ENCODE assay signal across 29 mouse cellular contexts in the genomic region with DNA sequence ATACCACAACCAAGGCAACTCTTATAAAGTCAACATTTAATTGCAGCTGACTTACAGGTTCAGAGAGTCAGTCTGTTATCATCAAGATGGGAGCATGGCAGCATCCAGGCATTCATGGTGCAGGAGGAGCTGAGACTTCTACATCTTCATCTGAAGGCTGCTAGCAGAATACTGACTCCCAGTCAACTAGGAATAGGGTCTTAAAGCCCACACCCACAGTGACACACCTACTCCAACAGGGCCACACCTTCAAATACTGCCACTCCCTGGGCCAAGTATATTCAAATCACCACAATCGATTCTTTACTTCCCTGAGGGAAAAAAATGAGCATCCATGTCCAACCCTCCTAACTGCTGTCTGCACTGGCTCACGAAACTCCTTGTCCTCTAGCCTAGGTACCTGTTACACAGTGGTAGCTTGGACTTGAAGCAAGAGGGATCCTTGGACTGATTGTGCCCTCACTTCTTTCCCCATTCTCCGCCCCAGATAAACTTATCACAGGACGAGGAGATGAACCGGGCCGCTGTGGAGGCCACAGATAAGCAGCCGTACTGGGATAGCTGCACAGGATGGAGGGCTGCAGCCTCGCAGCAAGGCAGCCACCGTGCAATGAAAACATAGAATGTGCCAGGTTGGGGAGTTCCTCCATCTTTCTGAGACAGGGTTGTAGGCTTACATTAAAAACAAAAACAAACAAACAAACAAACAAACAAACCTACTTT. TPM values are rescaled to one million over a fixed set of nuclear protein-coding genes. Genes with fewer than 3 reads are reported as not detected.
DNase-seq lines count a peak whose midpoint lies in the region; ATAC-seq and TF ChIP-seq lines count a peak whose summit lies in the region.
"Had no signal": no experiment of that assay in that cellular context is flagged by ENCODE, and none has a peak within 500 bp of the region (broad histone marks: within the 10 kb centered on the region; RNA-seq: fewer than 3 reads in every experiment).

No protein-coding gene starts in this region.

- no peaks in the 10 kb centered on the region for H3K27me3 ChIP-seq in MEL (ENCODE audit: control insufficient read depth in 1 of 2, insufficient read depth in 2 of 2, low read length in 2 of 2)
- no peaks in the 10 kb centered on the region for H3K27me3 ChIP-seq in liver, embryonic 11.5 days (replicated peaks; ENCODE audit: control insufficient read depth, insufficient read depth, low read length)
- H3K27me3 ChIP-seq in liver, embryonic 14.5 days (ENCODE audit: control insufficient read depth, insufficient read depth, low read length) = no peaks in the 10 kb centered on the region; the same call in 1 of the 2 replicates
- H3K27me3 ChIP-seq: embryonic facial prominence, embryonic 13.5 days; heart, embryonic 12.5 days; heart, embryonic 15.5 days; hindbrain, embryonic 13.5 days had no signal

- WGBS in liver, embryonic 11.5 days = 55% methylated on average over 9 of the region's 9 CpGs
- WGBS in liver, embryonic 14.5 days (ENCODE audit: insufficient replicate concordance) = 30% methylated on average over 9 of the region's 9 CpGs

- H3K4me2 ChIP-seq in liver, embryonic 11.5 days = no peak overlapping the region
- H3K4me2 ChIP-seq in liver, embryonic 14.5 days (ENCODE audit: low read depth) = no peak overlapping the region
- H3K4me2 ChIP-seq: embryonic facial prominence, embryonic 13.5 days; heart, embryonic 12.5 days; heart, embryonic 15.5 days; hindbrain, embryonic 13.5 days had no signal

- H3K4me3 ChIP-seq in MEL (ENCODE audit: control insufficient read depth in 1 of 2, insufficient read depth in 1 of 2, low read depth in 2 of 2, low read length in 2 of 2) = no peak overlapping the region
- no peak overlapping the region for H3K4me3 ChIP-seq in liver, embryonic 11.5 days (ENCODE audit: low read depth, low read length)
- no peak overlapping the region for H3K4me3 ChIP-seq in liver, embryonic 14.5 days (ENCODE audit: insufficient read depth in 1 of 2, low read depth in 2 of 2, low read length in 2 of 2)
- H3K4me3 ChIP-seq: embryonic facial prominence, embryonic 10.5 days; embryonic facial prominence, embryonic 13.5 days; heart, embryonic 12.5 days; heart, embryonic 15.5 days; hindbrain, embryonic 10.5 days; hindbrain, embryonic 13.5 days had no signal

- peak; percentile 28 for DNase-seq in MEL (ENCODE audit: low read depth, low spot score)
- DNase-seq in liver, embryonic 11.5 days (ENCODE audit: low spot score) = no peak
- peak in 1 of 3 experiments; percentile 19 for DNase-seq in liver, embryonic 14.5 days (ENCODE audit: low read depth in 3 of 3, low spot score in 3 of 3)
- DNase-seq in layer of hippocampus, adult 11-12 months (ENCODE audit: low spot score) = no peak
- DNase-seq in cerebellum, adult 8-10 months = no peak
- DNase-seq: adrenal gland, adult 8-10 months; adrenal gland, postnatal 25 days; cerebellum, adult 18-20 months; cerebellum, postnatal 10 days; cerebellum, postnatal 36 days; embryo, embryonic 11 days; gastrocnemius, postnatal 25 days; heart, adult 18-20 months; heart, postnatal 10 days; heart, postnatal 36 days had no signal

- H3K27ac ChIP-seq in MEL (ENCODE audit: control insufficient read depth, low read depth, low read length) = no peak overlapping the region
- H3K27ac ChIP-seq in liver, embryonic 11.5 days (ENCODE audit: low read depth, low read length) = no peak overlapping the region
- no peak overlapping the region for H3K27ac ChIP-seq in liver, embryonic 14.5 days
- H3K27ac ChIP-seq: embryonic facial prominence, embryonic 10.5 days; embryonic facial prominence, embryonic 13.5 days; heart, embryonic 15.5 days; hindbrain, embryonic 10.5 days; hindbrain, embryonic 13.5 days had no signal

- no peak overlapping the region for H3K9ac ChIP-seq in MEL (ENCODE audit: control insufficient read depth, low read depth, low read length, poor library complexity, severe bottlenecking)
- no peak overlapping the region for H3K9ac ChIP-seq in liver, embryonic 11.5 days (ENCODE audit: low read depth, low read length)
- no peak overlapping the region for H3K9ac ChIP-seq in liver, embryonic 14.5 days (replicated peaks)
- H3K9ac ChIP-seq: embryonic facial prominence, embryonic 13.5 days; heart, embryonic 12.5 days; heart, embryonic 15.5 days; hindbrain, embryonic 13.5 days had no signal

- TF ChIP-seq RAD21 in MEL (IDR thresholded peaks at IDR 0.05; ENCODE audit: low read depth, low read length) = no peak

- H3K4me1 ChIP-seq in MEL (ENCODE audit: control insufficient read depth in 1 of 2, insufficient read depth in 2 of 2, low read length in 2 of 2) = peaks cover 0 to 4% of the 10 kb centered on the region in 2 experiments; a peak in 2 of 4 replicates
- 0 out of 2 replicates have a peak, but pooled peaks cover 2% of the 10 kb centered on the region for H3K4me1 ChIP-seq in liver, embryonic 11.5 days (replicated peaks; ENCODE audit: control insufficient read depth, insufficient read depth, low read length)
- H3K4me1 ChIP-seq in liver, embryonic 14.5 days (replicated peaks; ENCODE audit: control insufficient read depth in 2 of 2, insufficient read depth in 2 of 2, low read length in 1 of 2) = peaks cover 0 to 4% of the 10 kb centered on the region in 2 experiments; a peak in 1 of 4 replicates

- ATAC-seq in liver, embryonic 11.5 days (replicated peaks; ENCODE audit: low FRiP score) = peak; percentile 81
- ATAC-seq in liver, embryonic 14.5 days (ENCODE audit: insufficient read depth) = peak; percentile 79
- 0 out of 2 replicates have a peak, but pooled peaks have one; percentile 8 for ATAC-seq in megakaryocyte-erythroid progenitor cell, adult 5-6 weeks (replicated peaks; ENCODE audit: low FRiP score, low TSS enrichment, poor library complexity, severe bottlenecking)
- ATAC-seq: activated CD4-positive, CD25-positive, alpha-beta regulatory T cell, adult 4 months; CD4-positive, CD25-positive, alpha-beta regulatory T cell, adult 4 months; forebrain, embryonic 14.5 days; hindbrain, embryonic 16.5 days had no signal

- no peaks in the 10 kb centered on the region for H3K9me3 ChIP-seq in MEL (replicated peaks; ENCODE audit: insufficient read depth, low read length)
- no peaks in the 10 kb centered on the region for H3K9me3 ChIP-seq in liver, embryonic 11.5 days (ENCODE audit: control insufficient read depth, low read length)
- H3K9me3 ChIP-seq in liver, embryonic 14.5 days (ENCODE audit: control insufficient read depth, low read length) = no peaks in the 10 kb centered on the region
- H3K9me3 ChIP-seq: embryonic facial prominence, embryonic 10.5 days; embryonic facial prominence, embryonic 13.5 days; heart, embryonic 12.5 days; heart, embryonic 15.5 days; hindbrain, embryonic 10.5 days; hindbrain, embryonic 13.5 days had no signal

- peak in 1 of 2 experiments; percentile 57; a peak in 2 of 4 replicates for TF ChIP-seq EP300 in MEL (IDR thresholded peaks at IDR 0.05; ENCODE audit: low read depth in 1 of 2, low read length in 2 of 2)
- peak; percentile 65 for TF ChIP-seq EP300 in liver, embryonic 14.5 days (IDR thresholded peaks at IDR 0.05; ENCODE audit: low read depth)

- H3K79me2 ChIP-seq in MEL (ENCODE audit: control insufficient read depth, insufficient read depth, low read length, poor library complexity) = no peaks in the 10 kb centered on the region

- H3K36me3 ChIP-seq in MEL (ENCODE audit: control insufficient read depth in 1 of 2, insufficient read depth in 2 of 2, low read length in 2 of 2) = no peaks in the 10 kb centered on the region
- H3K36me3 ChIP-seq in liver, embryonic 11.5 days (ENCODE audit: control insufficient read depth, insufficient read depth, low read length) = no peaks in the 10 kb centered on the region
- H3K36me3 ChIP-seq in liver, embryonic 14.5 days (replicated peaks; ENCODE audit: control insufficient read depth, insufficient read depth, low read depth) = no peaks in the 10 kb centered on the region
- H3K36me3 ChIP-seq: embryonic facial prominence, embryonic 10.5 days; embryonic facial prominence, embryonic 13.5 days; heart, embryonic 12.5 days; heart, embryonic 15.5 days; hindbrain, embryonic 10.5 days; hindbrain, embryonic 13.5 days had no signal

- no peak for TF ChIP-seq POLR2A in MEL (IDR thresholded peaks at IDR 0.05; ENCODE audit: control insufficient read depth in 1 of 2, insufficient read depth in 1 of 2, low read depth in 1 of 2, low read length in 2 of 2, poor library complexity in 1 of 2)

- no peak for TF ChIP-seq CTCF in MEL (IDR thresholded peaks at IDR 0.05 in 2 of 3, conservative IDR thresholded peaks at IDR 0.05 in 1 of 3; ENCODE audit: control insufficient read depth in 1 of 3, insufficient read depth in 1 of 3, low read depth in 2 of 3, low read length in 3 of 3, poor library complexity in 1 of 3, severe bottlenecking in 1 of 3)
- no peak for TF ChIP-seq CTCF in liver, embryonic 14.5 days (IDR thresholded peaks at IDR 0.05; ENCODE audit: low read depth)

RNA-seq across cellular contexts. Expression of a gene that starts 22.6 kb away (rescaled TPM):
- total RNA-seq in MEL (2012; rRNA removed) = not detected in 2 replicates
- not detected for polyA plus RNA-seq in MEL (2012; ENCODE audit: insufficient read depth in 1 of 2, insufficient read length in 2 of 2, low read depth in 1 of 2, low replicate concordance in 2 of 2, missing spikeins in 1 of 2)
- not detected in 2 replicates for polyA plus RNA-seq in liver, embryonic 11.5 days (2014; fragmentation: Nextera tagmentation; extraction: Ambion mirVana)
- 0.01 TPM in 2 replicates for polyA plus RNA-seq in liver, embryonic 14.5 days (2012; rRNA removed)
- polyA plus RNA-seq in liver, embryonic 14.5 days (2014; fragmentation: Nextera tagmentation; extraction: Ambion mirVana) = not detected in 2 replicates
- total RNA-seq in megakaryocyte-erythroid progenitor cell, adult 5-6 weeks (2014; fragmentation: Nextera tagmentation) = not detected in 2 replicates
- not detected in 2 replicates for total RNA-seq in megakaryocyte-erythroid progenitor cell, adult 5-6 weeks (2017)
- total RNA-seq: gastrocnemius, postnatal 25 days; heart, adult 18-20 months; heart, postnatal 10 days; heart, postnatal 36 days had no signal
- polyA plus RNA-seq: activated CD4-positive, CD25-positive, alpha-beta regulatory T cell, adult 4 months; C2C12; heart, embryonic 15.5 days had no signal

RNA-seq across cellular contexts. Expression of a gene that starts 23.8 kb away (rescaled TPM):
- not detected in 2 replicates for total RNA-seq in MEL (2012; rRNA removed)
- not detected for polyA plus RNA-seq in MEL (2012; ENCODE audit: insufficient read depth in 1 of 2, insufficient read length in 2 of 2, low read depth in 1 of 2, low replicate concordance in 2 of 2, missing spikeins in 1 of 2)
- not detected in 2 replicates for polyA plus RNA-seq in liver, embryonic 11.5 days (2014; fragmentation: Nextera tagmentation; extraction: Ambion mirVana)
- 0.08 TPM in 1 of 2 replicates, not detected in the other for polyA plus RNA-seq in liver, embryonic 14.5 days (2012; rRNA removed)
- polyA plus RNA-seq in liver, embryonic 14.5 days (2014; fragmentation: Nextera tagmentation; extraction: Ambion mirVana) = not detected in 2 replicates
- total RNA-seq in megakaryocyte-erythroid progenitor cell, adult 5-6 weeks (2014; fragmentation: Nextera tagmentation) = not detected in 2 replicates
- not detected in 2 replicates for total RNA-seq in megakaryocyte-erythroid progenitor cell, adult 5-6 weeks (2017)
- total RNA-seq: heart, postnatal 36 days had no signal
- polyA plus RNA-seq: activated CD4-positive, CD25-positive, alpha-beta regulatory T cell, adult 4 months; C2C12; CD4-positive, CD25-positive, alpha-beta regulatory T cell, adult 4 months; cortical plate, adult 2 months; forebrain, embryonic 11.5 days; forebrain, embryonic 14.5 days; heart, embryonic 12.5 days; heart, embryonic 15.5 days; hindbrain, embryonic 10.5 days; hindbrain, embryonic 13.5 days had no signal

RNA-seq across cellular contexts. Expression of a gene that starts 45.9 kb away (rescaled TPM):
- 113 and 119 TPM in 2 replicates for total RNA-seq in MEL (2012; rRNA removed)
- polyA plus RNA-seq in MEL (2012; ENCODE audit: insufficient read depth in 1 of 2, insufficient read length in 2 of 2, low read depth in 1 of 2, low replicate concordance in 2 of 2, missing spikeins in 1 of 2) = 100 to 1,000 TPM; 122 to 154 TPM
- 204 and 227 TPM in 2 replicates for polyA plus RNA-seq in liver, embryonic 11.5 days (2014; fragmentation: Nextera tagmentation; extraction: Ambion mirVana)
- polyA plus RNA-seq in liver, embryonic 14.5 days (2012; rRNA removed) = 33.9 and 38.6 TPM in 2 replicates
- polyA plus RNA-seq in liver, embryonic 14.5 days (2014; fragmentation: Nextera tagmentation; extraction: Ambion mirVana) = 111 TPM in 2 replicates
- 116 and 137 TPM in 2 replicates for total RNA-seq in megakaryocyte-erythroid progenitor cell, adult 5-6 weeks (2014; fragmentation: Nextera tagmentation)
- 107 and 111 TPM in 2 replicates for total RNA-seq in megakaryocyte-erythroid progenitor cell, adult 5-6 weeks (2017)

Comparison
In these comparisons a context has a peak if more than half of its experiments do, and no peak if none do; other contexts are left out.
1. ATAC-seq: peak in every context shown above with its lines; median percentile 81 in liver, embryonic 11.5 days; 79 in liver, embryonic 14.5 days; 8 in megakaryocyte-erythroid progenitor cell, adult 5-6 weeks.